Mouse (Mus musculus): Measurements from ENCODE around the gene Btd. TPM values are rescaled to one million over a fixed set of nuclear protein-coding genes. Genes with fewer than 3 reads are reported as not detected.
"Not testable (repeated sequence)": the region's sequence is repeated elsewhere in the genome, so short reads cannot be mapped to it uniquely, and the experiment has no call there.

Btd gene
- 1 to 10 TPM; 9.6 TPM for total RNA-seq (2021)
- long read RNA-seq, experiment 1, transcript Btd-201 (4 exons, 2,324 nt): major isoform, 7 of 8 reads
- long read RNA-seq, experiment 1, partial matches to known transcripts: 0 of 8 reads
- long read RNA-seq, experiment 1, other reads (novel, unspliced or antisense): 1 of 8 reads
- long read RNA-seq, experiment 2, transcript Btd-201 (4 exons, 2,324 nt): major isoform, 11 of 15 reads
- long read RNA-seq, experiment 2, partial matches to known transcripts: 1 of 15 reads
- long read RNA-seq, experiment 2, other reads (novel, unspliced or antisense): 2 of 15 reads

- Histone ChIP-seq H3K27ac (peak within 1 kb of the TSS; percentile 87), H3K4me3 (peak within 1 kb of the TSS; percentile 71)
- 0 out of 2 replicates have a peak, but pooled peaks have one; percentile 4 for TF ChIP-seq CTCF (conservative IDR thresholded peaks at IDR 0.05)
- peak; percentile 78 to 93 for DNase-seq (ENCODE audit: low spot score in 2 of 2)
These were observed at the start of gene Btd, which contains the start of gene Hacl1 for GRCm38 (mm10) chr14:31640890-31641505. Btd (plus strand) TSS chr14:31641028. Hacl1 (minus strand) TSS chr14:31641286.

DNA sequence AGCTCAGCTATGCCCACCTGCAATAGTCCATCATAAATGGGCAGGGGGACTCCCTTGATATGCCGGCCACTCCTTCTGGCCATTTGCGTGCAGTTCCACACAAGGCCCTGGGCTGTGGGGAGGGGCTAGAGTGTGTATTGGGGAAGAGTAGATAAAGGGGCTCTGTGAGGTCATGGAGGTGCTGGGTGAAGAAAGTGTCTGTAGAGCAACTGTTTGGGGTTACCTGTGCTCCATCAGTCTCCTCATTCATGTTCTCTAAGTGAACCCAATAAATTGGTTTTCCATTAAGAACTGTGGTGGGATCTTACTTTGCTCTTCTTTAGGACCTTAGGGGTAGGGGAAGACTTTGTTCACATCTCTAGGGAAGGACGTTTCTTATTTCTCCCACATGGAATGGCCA, 49.6 kb upstream of the Btd start, which contains the start of gene Colq:
TSS of gene Colq (minus strand) at position 101 of the 400 bp plus-strand sequence.
- Histone ChIP-seq H3K4me3 (no peak within 1 kb of the TSS), H3K27ac (no peak within 1 kb of the TSS)
- no peak for TF ChIP-seq CTCF (conservative IDR thresholded peaks at IDR 0.05)
- DNase-seq (ENCODE audit: low spot score in 2 of 2): no peak

DNA sequence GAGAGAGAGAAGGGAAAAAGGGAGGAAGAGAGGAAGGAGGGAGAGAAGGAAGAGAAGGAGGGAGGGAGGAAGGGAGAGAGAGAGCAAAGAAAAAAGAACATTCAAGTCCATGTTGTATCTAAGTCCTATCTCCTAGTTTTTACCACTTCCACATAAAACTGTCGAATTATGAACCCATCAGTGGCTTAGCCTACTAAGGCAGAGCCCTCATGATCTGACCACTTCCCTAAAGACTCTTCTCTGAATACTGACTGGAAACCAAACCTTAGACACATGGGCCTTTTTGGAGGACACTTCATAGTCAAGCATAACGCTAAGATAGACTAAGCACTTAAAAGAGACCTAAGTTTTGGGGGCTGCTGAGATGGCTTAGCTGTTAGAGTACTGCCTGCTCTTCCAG, 47.8 kb upstream of the Btd start:
- TF ChIP-seq CTCF (conservative IDR thresholded peaks at IDR 0.05): no peak
- Histone ChIP-seq H3K4me3 (no peak overlapping the region), H3K27ac (no peak overlapping the region)
- no peak for DNase-seq (ENCODE audit: low spot score in 2 of 2)

DNA sequence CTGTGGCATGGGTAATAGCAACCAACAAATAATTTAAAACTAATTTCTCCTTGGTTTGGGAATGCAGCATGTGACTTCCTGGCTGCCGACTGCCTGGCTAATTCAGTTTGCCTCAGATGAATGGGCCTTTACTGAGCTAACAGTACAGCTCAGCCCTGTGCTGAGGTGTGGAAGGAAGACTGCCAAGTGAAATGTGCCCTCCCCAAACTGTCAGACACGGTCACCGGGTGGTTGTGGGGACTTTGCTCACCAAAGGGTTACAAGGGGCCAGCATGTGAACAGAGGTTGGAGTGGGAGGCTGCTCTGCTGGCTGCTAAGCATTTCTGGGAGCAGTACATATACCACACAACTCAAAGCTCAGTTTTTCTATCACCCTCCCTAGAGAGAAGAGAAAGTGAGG, 46.1 kb upstream of the Btd start:
- no peak for TF ChIP-seq CTCF (conservative IDR thresholded peaks at IDR 0.05)
- Histone ChIP-seq H3K27ac (no peak overlapping the region), H3K4me3 (no peak overlapping the region)
- DNase-seq (ENCODE audit: low spot score in 2 of 2): no peak

GRCm38 (mm10) chr14:31596408-31596807, 44.4 kb upstream of the Btd start:
- no peak for DNase-seq (ENCODE audit: low spot score in 2 of 2)
- no peak overlapping the region for H3K27ac ChIP-seq
- no peak overlapping the region for H3K4me3 ChIP-seq
- no peak for TF ChIP-seq CTCF (conservative IDR thresholded peaks at IDR 0.05)

- Histone ChIP-seq H3K4me3 (no peak overlapping the region), H3K27ac (no peak overlapping the region)
- no peak for TF ChIP-seq CTCF (conservative IDR thresholded peaks at IDR 0.05)
- no peak for DNase-seq (ENCODE audit: low spot score in 2 of 2)
These were observed 43.4 kb upstream of the Btd start for GRCm38 (mm10) chr14:31597446-31597845.

DNA sequence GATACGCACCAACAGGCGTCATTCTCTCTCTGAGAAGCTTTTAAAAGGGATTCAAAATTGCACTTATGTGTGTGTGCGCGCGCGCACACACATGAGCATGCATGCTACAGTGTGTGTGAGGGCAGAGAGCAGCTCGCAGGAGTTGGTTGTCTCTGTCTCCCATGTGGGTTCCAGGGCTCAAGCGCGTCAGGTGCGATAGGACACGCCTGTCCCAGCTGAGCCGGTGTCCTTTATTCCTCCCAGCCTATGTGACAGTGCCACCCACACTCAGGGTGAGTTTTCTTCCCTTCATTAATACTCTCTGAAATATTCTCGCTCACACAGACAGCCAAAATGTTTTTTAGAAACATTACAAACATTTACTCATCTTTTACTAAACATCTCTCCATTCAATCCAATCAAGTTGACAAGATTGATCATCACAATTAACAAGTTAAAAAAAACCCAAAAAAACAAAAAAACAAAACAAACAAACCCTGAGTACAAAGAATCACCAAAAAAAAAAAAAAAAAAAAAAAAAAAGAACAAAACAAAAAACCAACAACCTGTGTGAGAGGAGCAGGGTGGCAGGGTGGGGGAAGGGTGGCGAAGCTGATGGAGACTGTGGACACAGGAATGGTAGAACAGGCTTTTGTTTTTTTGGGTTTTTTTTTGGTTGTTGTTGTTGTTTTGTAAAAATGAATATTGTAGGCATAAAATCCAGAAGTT, 38.8 kb upstream of the Btd start:
- Histone ChIP-seq H3K27ac (no peak overlapping the region), H3K4me3 (no peak overlapping the region)
- no peak for TF ChIP-seq CTCF (conservative IDR thresholded peaks at IDR 0.05)
- DNase-seq (ENCODE audit: low spot score in 2 of 2): no peak

- DNase-seq (ENCODE audit: low spot score in 2 of 2): not testable (repeated sequence)
These were observed 38.2 kb upstream of the Btd start for GRCm38 (mm10) chr14:31602616-31602979.

GRCm38 (mm10) chr14:31604916-31605315, 35.9 kb upstream of the Btd start:
- peak; percentile 68 for TF ChIP-seq CTCF (conservative IDR thresholded peaks at IDR 0.05)

More at GRCm38 (mm10) chr14:31602616-31602979, 38.2 kb upstream of the Btd start:
- H3K4me3 ChIP-seq, H3K27ac ChIP-seq: not testable (repeated sequence)

GRCm38 (mm10) chr14:31605514-31605913, 35.3 kb upstream of the Btd start:
- no peak overlapping the region for H3K4me3 ChIP-seq
- no peak overlapping the region for H3K27ac ChIP-seq
- DNase-seq (ENCODE audit: low spot score in 2 of 2): no peak
- peak; percentile 28; the same call in 1 of the 2 replicates for TF ChIP-seq CTCF (conservative IDR thresholded peaks at IDR 0.05)

More at GRCm38 (mm10) chr14:31604916-31605315, 35.9 kb upstream of the Btd start:
- Histone ChIP-seq H3K27ac (no peak overlapping the region), H3K4me3 (no peak overlapping the region)
- no peak for DNase-seq (ENCODE audit: low spot score in 2 of 2)

- peak; percentile 34 for TF ChIP-seq CTCF (conservative IDR thresholded peaks at IDR 0.05)
- DNase-seq (ENCODE audit: low spot score in 2 of 2): no peak
- Histone ChIP-seq H3K27ac (no peak overlapping the region), H3K4me3 (no peak overlapping the region)
These were observed 28.8 kb upstream of the Btd start for GRCm38 (mm10) chr14:31611986-31612385.

DNA sequence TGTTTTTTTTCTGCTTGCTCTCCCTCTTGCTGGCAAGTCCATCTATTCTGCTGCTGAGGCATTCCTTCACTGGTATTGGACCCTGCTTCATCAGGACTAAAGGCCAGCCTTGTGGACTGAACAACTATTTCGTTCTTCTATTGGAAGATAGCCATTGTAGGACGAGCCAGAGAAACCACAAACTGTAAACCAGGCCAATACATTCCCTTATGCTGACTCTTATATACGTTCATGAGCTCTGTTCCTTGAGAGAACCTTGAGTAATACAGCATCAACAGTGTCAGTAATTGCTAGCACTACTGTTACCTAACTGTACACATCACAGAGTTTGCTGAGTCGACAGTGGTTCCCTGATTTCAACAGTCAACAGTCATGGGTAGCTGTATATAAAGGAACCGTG, 27.2 kb upstream of the Btd start:
- no peak for DNase-seq (ENCODE audit: low spot score in 2 of 2)
- no peak overlapping the region for H3K4me3 ChIP-seq
- H3K27ac ChIP-seq: no peak overlapping the region
- no peak for TF ChIP-seq CTCF (conservative IDR thresholded peaks at IDR 0.05)

- no peak overlapping the region for H3K4me3 ChIP-seq
- no peak for TF ChIP-seq CTCF (conservative IDR thresholded peaks at IDR 0.05)
- H3K27ac ChIP-seq: no peak overlapping the region
- peak in 1 of 2 experiments; percentile 15 for DNase-seq (ENCODE audit: low spot score in 2 of 2)
These were observed 23.6 kb upstream of the Btd start for GRCm38 (mm10) chr14:31617204-31617603.

Measured in layer of hippocampus, adult 2 months (tissue).